Mouse (Mus musculus): ENCODE results near the gene Olfr1042.
"Not testable (repeated sequence)": the region's sequence is repeated elsewhere in the genome, so short reads cannot be mapped to it uniquely, and the experiment has no call there.

Olfr1042 gene

DNA sequence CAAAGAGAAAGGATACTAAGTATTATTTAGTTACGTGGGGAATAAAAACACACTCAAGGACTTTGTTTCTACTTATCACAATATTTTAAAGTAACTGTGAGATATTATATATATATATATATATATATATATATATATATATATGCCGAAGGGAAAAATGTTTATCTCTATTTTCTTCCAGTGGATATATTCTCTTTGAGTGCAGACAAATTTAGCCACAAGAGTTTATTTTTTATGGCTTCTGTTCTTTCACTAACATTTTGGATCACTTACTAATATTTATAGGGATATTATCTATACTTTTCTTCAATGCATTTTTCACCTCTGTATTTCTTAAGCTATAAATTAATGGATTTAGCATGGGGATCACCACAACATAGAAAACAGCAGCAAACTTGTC lies at the start of gene Olfr1042:
Gene Olfr1042, minus strand, starts transcription at position 101 of the 400 bp plus-strand sequence.
- DNase-seq = no peak

DNA sequence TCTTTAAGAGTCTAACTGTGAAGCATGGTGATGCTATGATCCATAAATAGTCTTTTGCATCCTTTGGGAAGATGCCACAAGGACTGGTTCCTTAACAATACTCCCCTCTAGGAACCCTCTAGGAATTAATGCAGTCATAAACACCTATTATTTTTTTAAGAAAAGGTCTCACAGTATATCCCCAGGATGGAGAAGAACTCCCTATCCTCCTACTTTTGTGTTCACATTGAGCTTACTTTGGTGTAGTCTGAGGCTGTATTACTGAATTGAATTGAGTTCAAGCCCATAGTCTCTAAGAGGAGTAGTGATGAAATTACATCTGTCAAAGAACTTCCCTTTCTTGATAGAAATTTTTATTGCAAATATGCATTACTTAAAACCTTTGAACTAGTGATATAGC lies 41.3 kb upstream of the Olfr1042 start, which contains the start of gene Olfr1045:
Gene Olfr1045, minus strand, starts transcription at position 101 of the 400 bp plus-strand sequence.
- DNase-seq = no peak

- DNase-seq = no peak
These were observed 34.2 kb upstream of the Olfr1042 start for GRCm38 (mm10) chr2:86195863-86196262.

GRCm38 (mm10) chr2:86185583-86185982 lies 23.9 kb upstream of the Olfr1042 start, which contains the start of gene Olfr52:
Olfr52 (minus strand) TSS chr2:86185683.
- DNase-seq = no peak

DNA sequence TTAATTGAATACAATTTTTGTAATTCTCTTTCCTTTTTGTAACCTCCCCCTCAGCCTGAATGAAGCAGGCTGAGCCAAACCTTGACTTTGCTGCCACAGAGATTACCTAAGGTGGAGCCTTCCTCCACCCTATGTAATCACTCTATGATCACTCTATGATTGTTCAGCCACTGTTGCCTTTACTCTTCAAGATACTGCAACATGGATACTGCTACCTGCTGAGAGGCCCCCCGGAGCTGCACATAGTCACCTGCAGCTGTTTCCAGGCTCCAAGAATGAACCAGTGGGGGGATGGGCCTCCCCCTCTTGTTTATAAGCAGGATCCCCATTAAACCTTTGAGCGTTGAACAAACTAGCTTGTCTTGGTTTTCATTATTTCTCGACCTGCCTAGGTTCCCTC lies 18.3 kb upstream of the Olfr1042 start:
- no peak for DNase-seq

DNA sequence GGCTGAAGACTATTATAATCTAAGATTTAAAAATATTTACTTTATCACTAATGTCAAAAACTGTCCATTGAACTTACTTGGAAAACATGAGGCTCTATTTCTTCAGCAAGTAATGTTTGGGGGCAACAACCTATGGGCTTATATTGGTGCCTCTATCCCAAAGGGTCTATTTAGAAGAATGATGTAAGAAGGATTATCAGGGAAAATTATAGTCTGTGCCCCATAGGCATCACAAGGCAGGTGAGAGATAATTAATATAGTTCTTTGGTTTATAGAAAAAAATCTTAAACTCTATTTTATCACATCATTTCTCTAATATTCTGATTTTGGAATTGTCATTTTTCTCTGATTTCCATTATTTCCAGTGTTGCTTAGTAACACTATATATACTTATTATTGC lies 16.1 kb upstream of the Olfr1042 start, which contains the start of gene Olfr1044:
Gene Olfr1044, minus strand, starts transcription at position 101 of the 400 bp plus-strand sequence.
- no peak for DNase-seq

DNA sequence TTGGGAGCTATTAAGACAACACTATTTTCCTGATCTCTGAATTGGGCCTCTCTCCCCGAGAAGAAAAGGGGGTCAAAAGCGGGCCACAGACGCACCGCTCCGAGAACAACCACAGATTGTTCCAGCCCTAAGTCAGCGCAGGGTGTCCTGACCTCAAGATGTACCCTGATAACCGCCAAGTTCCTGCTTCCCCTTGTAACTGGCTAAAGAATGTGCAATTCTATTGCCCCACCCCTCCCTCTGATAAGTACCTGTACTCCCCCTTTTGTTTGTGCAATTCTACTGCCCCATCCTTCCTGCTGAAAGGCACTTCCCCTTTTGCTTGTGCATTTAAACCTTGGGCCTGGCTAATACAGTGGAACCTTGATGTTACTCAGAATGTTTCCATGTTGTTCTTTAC lies 13.8 kb upstream of the Olfr1042 start:
- DNase-seq = not testable (repeated sequence)

DNA sequence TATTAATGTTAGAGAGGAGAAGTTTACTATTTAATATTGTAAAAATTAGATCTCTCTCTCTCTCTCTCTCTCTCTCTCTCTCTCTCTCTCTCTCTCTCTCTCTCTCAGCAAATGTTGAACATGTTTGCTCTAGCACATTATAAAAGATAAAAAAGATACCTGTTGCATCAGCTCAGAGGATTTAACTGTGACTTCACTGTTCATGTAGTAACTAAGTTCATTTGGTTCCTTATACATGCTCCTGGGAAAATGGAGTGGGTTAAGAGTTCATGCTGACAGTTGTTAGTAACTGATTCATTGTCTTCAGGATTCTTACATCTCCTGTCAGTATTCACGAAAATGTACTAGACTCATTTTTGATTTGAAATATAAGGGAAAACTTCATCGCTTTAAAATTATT lies 5.8 kb upstream of the Olfr1042 start, which contains the start of gene Olfr1043:
Gene Olfr1043, minus strand, starts transcription at position 101 of the 400 bp plus-strand sequence.
- DNase-seq = no peak

GRCm38 (mm10) chr2:86146632-86147031 lies 15.0 kb downstream of the Olfr1042 start, which contains the start of gene Olfr1040:
Olfr1040 (minus strand) TSS chr2:86146732.
- DNase-seq = no peak

DNA sequence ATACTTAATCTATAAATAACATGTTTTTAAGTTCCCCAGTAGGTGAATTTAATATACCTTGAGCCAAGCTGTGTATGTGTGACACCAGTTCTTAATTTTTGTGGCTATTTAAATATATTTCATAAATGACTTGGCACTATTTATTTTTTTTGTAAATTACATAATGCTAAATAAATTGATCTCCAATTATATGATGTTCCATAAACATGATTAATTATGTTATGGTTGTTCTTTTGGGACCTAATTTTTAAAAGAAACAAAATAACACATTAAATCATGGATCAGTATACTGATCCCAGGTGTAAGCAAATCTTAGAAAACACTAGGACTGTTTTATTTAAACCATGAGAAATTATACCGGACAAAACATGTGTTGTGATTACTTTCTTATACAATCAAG lies 25.8 kb downstream of the Olfr1042 start, which contains the start of gene Olfr1039:
Gene Olfr1039, minus strand, starts transcription at position 101 of the 400 bp plus-strand sequence.
- no peak for DNase-seq
